Mouse (Mus musculus) monocyte, adult 5-6 weeks (primary cell): ENCODE results near the gene Maneal. TPM values are rescaled to one million over a fixed set of nuclear protein-coding genes. Genes with fewer than 3 reads are reported as not detected.
A peak's percentile ranks its signal among the peaks of the same experiment; 100 is the strongest.

ENCODE experiments used
- ATAC-seq: fragments of 153-309, 156-312 bp; replicated peaks from 2 replicates; pipeline ENCODE4 v1.8.0; 2017; ENCODE audit warnings: mild to moderate bottlenecking; ENCODE audit not compliant: low TSS enrichment, insufficient number of reproducible peaks, severe bottlenecking, poor library complexity, low FRiP score
- total RNA-seq: library from RNA; stranded (forward); fragments of 200-1000, 200-491, 200-594 nt; gene quantifications from 3 replicates; pipeline ENCODE4 v1.2.3, GENCODE M21; 2017

The Maneal gene
- 0.53 to 0.76 TPM in 2 of 3 replicates, not detected in the other for total RNA-seq

GRCm38 (mm10) chr4:124861283-124862188 lies at the start of gene Maneal:
Gene Maneal (minus strand): TSS chr4:124862171.
- ATAC-seq: 0 out of 2 replicates have a peak, but pooled peaks have one; percentile 27

- no peak for ATAC-seq
Observed at GRCm38 (mm10) chr4:124905971-124906822, 44.2 kb upstream of the Maneal start.

GRCm38 (mm10) chr4:124905417-124905816 lies 43.4 kb upstream of the Maneal start:
- no peak for ATAC-seq

GRCm38 (mm10) chr4:124899906-124900305 lies 37.9 kb upstream of the Maneal start:
- no peak for ATAC-seq

GRCm38 (mm10) chr4:124898428-124898827 lies 36.5 kb upstream of the Maneal start:
- ATAC-seq: no peak

- no peak for ATAC-seq
Observed at GRCm38 (mm10) chr4:124894508-124895428, 32.8 kb upstream of the Maneal start.

GRCm38 (mm10) chr4:124893769-124894168 lies 31.8 kb upstream of the Maneal start:
- no peak for ATAC-seq

GRCm38 (mm10) chr4:124890831-124891230 lies 28.9 kb upstream of the Maneal start:
- no peak for ATAC-seq

GRCm38 (mm10) chr4:124889935-124890334 lies 28.0 kb upstream of the Maneal start:
- ATAC-seq: no peak

GRCm38 (mm10) chr4:124888702-124889101 lies 26.7 kb upstream of the Maneal start:
- no peak for ATAC-seq

GRCm38 (mm10) chr4:124882151-124882729 lies 20.3 kb upstream of the Maneal start:
- no peak for ATAC-seq

GRCm38 (mm10) chr4:124881341-124881908 lies 19.5 kb upstream of the Maneal start:
- no peak for ATAC-seq

GRCm38 (mm10) chr4:124880599-124880998 lies 18.6 kb upstream of the Maneal start, which contains the start of gene Epha10:
Gene Epha10 (plus strand): TSS chr4:124880899.
- no peak for ATAC-seq

- no peak for ATAC-seq
Observed at GRCm38 (mm10) chr4:124872719-124873118, 10.7 kb upstream of the Maneal start.

- 0 out of 2 replicates have a peak, but pooled peaks have one; percentile 13 for ATAC-seq
Observed at GRCm38 (mm10) chr4:124860446-124860845, 1.5 kb downstream of the Maneal start.

GRCm38 (mm10) chr4:124858370-124858769 lies 3.6 kb downstream of the Maneal start:
- no peak for ATAC-seq

- ATAC-seq: no peak
Observed at GRCm38 (mm10) chr4:124856294-124856693, 5.7 kb downstream of the Maneal start.
